ENCODE assay signal across 8 mouse cellular contexts in the genomic region with DNA sequence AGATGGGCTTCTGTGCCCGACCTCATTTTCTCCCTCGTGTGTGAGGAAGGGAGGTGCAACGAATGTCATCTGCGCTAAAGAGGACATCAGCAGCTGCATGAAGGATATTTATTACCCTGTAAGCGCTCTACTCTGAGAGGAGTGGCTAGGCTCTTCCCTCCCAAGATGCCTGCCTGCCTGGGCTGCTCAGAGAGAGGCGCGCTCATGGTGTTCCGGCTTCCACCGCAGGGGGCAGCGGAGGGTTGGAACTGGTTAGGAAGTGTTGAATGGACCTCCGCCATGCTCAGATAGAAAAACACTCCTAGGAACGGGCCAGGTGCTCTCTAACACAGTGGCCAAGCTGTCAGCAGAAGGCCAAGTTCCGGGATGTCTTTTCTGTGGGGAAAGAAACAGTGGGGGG. TPM values are rescaled to one million over a fixed set of nuclear protein-coding genes. Genes with fewer than 3 reads are reported as not detected.
DNase-seq lines count a peak whose midpoint lies in the region; ATAC-seq and TF ChIP-seq lines count a peak whose summit lies in the region.

No protein-coding gene starts in this region.

- no peak overlapping the region for H3K27ac ChIP-seq in testis, adult 2 months (ENCODE audit: control insufficient read depth, insufficient read depth, low read depth, low read length)
- H3K27ac ChIP-seq in limb, embryonic 15.5 days, result no peak overlapping the region
- peak overlapping the region; percentile 59 for H3K27ac ChIP-seq in midbrain, embryonic 16.5 days (ENCODE audit: low read length)

- no peaks in the 10 kb centered on the region for H3K9me3 ChIP-seq in limb, embryonic 15.5 days
- no peaks in the 10 kb centered on the region for H3K9me3 ChIP-seq in midbrain, embryonic 16.5 days (replicated peaks; ENCODE audit: control insufficient read depth, low read length, poor library complexity, severe bottlenecking)

- no peak overlapping the region for H3K4me3 ChIP-seq in testis, adult 2 months (ENCODE audit: control insufficient read depth, low read depth, low read length)
- H3K4me3 ChIP-seq in limb, embryonic 15.5 days, result peak overlapping the region; percentile 16; the same call in 1 of the 2 replicates
- H3K4me3 ChIP-seq in midbrain, embryonic 16.5 days (ENCODE audit: low read depth, low read length), result peak overlapping the region; percentile 32

- no peaks in the 10 kb centered on the region for H3K36me3 ChIP-seq in testis, adult 2 months (ENCODE audit: control insufficient read depth, insufficient read depth, low read length)
- H3K36me3 ChIP-seq in limb, embryonic 15.5 days, result no peaks in the 10 kb centered on the region
- H3K36me3 ChIP-seq in midbrain, embryonic 16.5 days (ENCODE audit: control insufficient read depth, insufficient read depth, low read length), result no peaks in the 10 kb centered on the region

- 5% methylated on average over 13 of the region's 13 CpGs for WGBS in limb, embryonic 15.5 days
- 4% methylated on average over 13 of the region's 13 CpGs for WGBS in midbrain, embryonic 16.5 days

- no peak overlapping the region for H3K9ac ChIP-seq in limb, embryonic 15.5 days
- peak overlapping the region; percentile 52; the same call in 1 of the 2 replicates for H3K9ac ChIP-seq in midbrain, embryonic 16.5 days (ENCODE audit: low read depth, low read length)

- no peak for DNase-seq in testis, postnatal 14 days (ENCODE audit: low spot score)
- DNase-seq in embryo, embryonic 10 days (ENCODE audit: low spot score), result peak; percentile 92
- DNase-seq in gastrocnemius, postnatal 25 days, result peak; percentile 41
- DNase-seq in kidney, adult 8-10 months, result peak; percentile 47 to 75
- peak; percentile 48 for DNase-seq in thymus, postnatal 25 days

- no peak for TF ChIP-seq POLR2A in testis, adult 2 months (IDR thresholded peaks at IDR 0.05; ENCODE audit: control insufficient read depth, low read depth, low read length)

- H3K4me1 ChIP-seq in testis, adult 2 months (ENCODE audit: control insufficient read depth, insufficient read depth, low read length), result peaks cover 3% of the 10 kb centered on the region
- H3K4me1 ChIP-seq in limb, embryonic 15.5 days, result 0 out of 2 replicates have a peak, but pooled peaks cover 6% of the 10 kb centered on the region
- H3K4me1 ChIP-seq in midbrain, embryonic 16.5 days (ENCODE audit: control insufficient read depth, insufficient read depth, low read length), result peaks cover 3% of the 10 kb centered on the region; the same call in 1 of the 2 replicates

- TF ChIP-seq CTCF in testis, adult 2 months (IDR thresholded peaks at IDR 0.05; ENCODE audit: control insufficient read depth, insufficient read depth, insufficient replicate concordance, low read depth, low read length), result peak; percentile 54; the same call in 1 of the 2 replicates

- ATAC-seq in limb, embryonic 15.5 days (ENCODE audit: insufficient number of reproducible peaks, low FRiP score, low TSS enrichment, low read depth), result no peak
- peak; percentile 85 for ATAC-seq in midbrain, embryonic 16.5 days

- peak overlapping the region; percentile 33 for H3K4me2 ChIP-seq in limb, embryonic 15.5 days
- peak overlapping the region; percentile 55 for H3K4me2 ChIP-seq in midbrain, embryonic 16.5 days (ENCODE audit: low read length)

- H3K27me3 ChIP-seq in testis, adult 2 months (ENCODE audit: control insufficient read depth, insufficient read depth, low read length), result no peaks in the 10 kb centered on the region
- peaks cover 11% of the 10 kb centered on the region; the same call in 1 of the 2 replicates for H3K27me3 ChIP-seq in limb, embryonic 15.5 days
- H3K27me3 ChIP-seq in midbrain, embryonic 16.5 days (ENCODE audit: control insufficient read depth, insufficient read depth, low read depth, low read length), result no peaks in the 10 kb centered on the region

RNA-seq across cellular contexts. Expression of gene Pla2g5, which starts 3.6 kb away (rescaled TPM):
- polyA plus RNA-seq in testis, adult 2 months (2012; rRNA removed), result 10.3 and 14.3 TPM in 2 replicates
- under 1 TPM; 0.75 to 0.79 TPM for total RNA-seq in gastrocnemius, postnatal 25 days (2021)
- 1.3 and 1.7 TPM in 2 replicates for polyA plus RNA-seq in limb, embryonic 15.5 days (2015; fragmentation: Nextera tagmentation; extraction: Ambion mirVana)
- polyA plus RNA-seq in midbrain, embryonic 16.5 days (2015; fragmentation: Nextera tagmentation; extraction: Ambion mirVana), result 0.79 and 1.1 TPM in 2 replicates

RNA-seq across cellular contexts. Expression of gene Gm13030, which starts 14.0 kb away (rescaled TPM):
- not detected in 2 replicates for polyA plus RNA-seq in testis, adult 2 months (2012; rRNA removed)
- total RNA-seq in gastrocnemius, postnatal 25 days (2021), result not detected
- polyA plus RNA-seq in limb, embryonic 15.5 days (2015; fragmentation: Nextera tagmentation; extraction: Ambion mirVana), result not detected in 2 replicates
- polyA plus RNA-seq in midbrain, embryonic 16.5 days (2015; fragmentation: Nextera tagmentation; extraction: Ambion mirVana), result not detected in 2 replicates

RNA-seq across cellular contexts. Expression of gene Pla2g2e, which starts 18.0 kb away (rescaled TPM):
- 0.19 TPM in 1 of 2 replicates, not detected in the other for polyA plus RNA-seq in testis, adult 2 months (2012; rRNA removed)
- total RNA-seq in gastrocnemius, postnatal 25 days (2021), result under 1 TPM in 1 of 2 experiments, not detected in 1; 0.32 TPM
- polyA plus RNA-seq in limb, embryonic 15.5 days (2015; fragmentation: Nextera tagmentation; extraction: Ambion mirVana), result not detected in 2 replicates
- not detected in 2 replicates for polyA plus RNA-seq in midbrain, embryonic 16.5 days (2015; fragmentation: Nextera tagmentation; extraction: Ambion mirVana)

RNA-seq across cellular contexts. Expression of gene Otud3, which starts 54.0 kb away (rescaled TPM):
- polyA plus RNA-seq in testis, adult 2 months (2012; rRNA removed), result 74.6 and 80.0 TPM in 2 replicates
- 10 to 100 TPM; 11.4 to 13.8 TPM for total RNA-seq in gastrocnemius, postnatal 25 days (2021)
- 2.6 and 2.8 TPM in 2 replicates for polyA plus RNA-seq in limb, embryonic 15.5 days (2015; fragmentation: Nextera tagmentation; extraction: Ambion mirVana)
- polyA plus RNA-seq in midbrain, embryonic 16.5 days (2015; fragmentation: Nextera tagmentation; extraction: Ambion mirVana), result 2.3 and 2.4 TPM in 2 replicates
